8 mouse cellular contexts compared by ENCODE assay signal in the genomic region with DNA sequence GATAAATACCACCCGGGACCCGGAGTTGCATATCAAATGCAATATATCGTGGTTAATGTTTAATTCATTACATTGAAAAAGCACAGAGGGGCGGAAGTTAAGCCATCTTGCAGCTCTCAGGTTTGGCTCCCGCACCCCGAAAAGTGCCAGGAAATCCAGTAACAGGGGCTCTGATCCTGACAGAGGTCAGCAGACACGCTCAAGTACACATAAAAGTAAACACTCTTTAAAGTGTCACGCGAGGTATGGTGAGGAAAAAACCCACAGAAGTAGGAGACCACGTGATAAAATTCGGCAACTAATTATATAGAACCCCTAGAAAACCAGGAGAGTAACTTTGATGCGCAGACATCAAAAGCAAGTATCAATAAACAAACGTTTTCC. TPM values are rescaled to one million over a fixed set of nuclear protein-coding genes. Genes with fewer than 3 reads are reported as not detected.
DNase-seq lines count a peak whose midpoint lies in the region; ATAC-seq and TF ChIP-seq lines count a peak whose summit lies in the region.

No protein-coding gene starts in this region.

- WGBS in heart, embryonic 11.5 days (ENCODE audit: insufficient replicate concordance), result 4% methylated on average over 13 of the region's 13 CpGs
- WGBS in hindbrain, embryonic 10.5 days, result 5% methylated on average over 13 of the region's 13 CpGs
- WGBS in lung, postnatal 0 days, result 2% methylated on average over 13 of the region's 13 CpGs

- peaks cover 10% of the 10 kb centered on the region; the same call in 1 of the 2 replicates for H3K4me1 ChIP-seq in heart, embryonic 11.5 days (ENCODE audit: control insufficient read depth, insufficient read depth, low read length)
- H3K4me1 ChIP-seq in E14TG2a.4 (replicated peaks; ENCODE audit: low read depth, low read length), result peaks cover 24% of the 10 kb centered on the region
- H3K4me1 ChIP-seq in hindbrain, embryonic 10.5 days (replicated peaks), result peaks cover 28% of the 10 kb centered on the region
- H3K4me1 ChIP-seq in lung, postnatal 0 days (ENCODE audit: insufficient read depth, low read depth, low read length), result no peaks in the 10 kb centered on the region

- TF ChIP-seq EP300 in lung, postnatal 0 days (IDR thresholded peaks at IDR 0.05), result peak; percentile 43; the same call in 1 of the 2 replicates

- H3K4me3 ChIP-seq in heart, embryonic 11.5 days (ENCODE audit: low read depth, low read length), result peak overlapping the region; percentile 86
- H3K4me3 ChIP-seq in E14TG2a.4 (replicated peaks; ENCODE audit: low read length), result peak overlapping the region; percentile 91
- peak overlapping the region; percentile 74 for H3K4me3 ChIP-seq in hindbrain, embryonic 10.5 days
- H3K4me3 ChIP-seq in lung, postnatal 0 days (ENCODE audit: low read depth, low read length), result peak overlapping the region; percentile 55

- peak overlapping the region; percentile 94 for H3K27ac ChIP-seq in heart, embryonic 11.5 days (ENCODE audit: low read depth, low read length)
- peak overlapping the region; percentile 92 for H3K27ac ChIP-seq in hindbrain, embryonic 10.5 days
- peak overlapping the region; percentile 92 for H3K27ac ChIP-seq in lung, postnatal 0 days (ENCODE audit: low read length)

- H3K27me3 ChIP-seq in heart, embryonic 11.5 days (ENCODE audit: control insufficient read depth, insufficient read depth, low read length), result no peaks in the 10 kb centered on the region
- H3K27me3 ChIP-seq in E14TG2a.4 (ENCODE audit: insufficient read depth, low read length), result no peaks in the 10 kb centered on the region
- no peaks in the 10 kb centered on the region for H3K27me3 ChIP-seq in hindbrain, embryonic 10.5 days (ENCODE audit: insufficient read depth, poor library complexity, severe bottlenecking)
- H3K27me3 ChIP-seq in lung, postnatal 0 days (replicated peaks; ENCODE audit: insufficient read depth, low read length), result no peaks in the 10 kb centered on the region

- peak overlapping the region; percentile 76 for H3K4me2 ChIP-seq in heart, embryonic 11.5 days
- peak overlapping the region; percentile 69 for H3K4me2 ChIP-seq in lung, postnatal 0 days (replicated peaks; ENCODE audit: low read depth, low read length)

- peaks cover 20% of the 10 kb centered on the region for H3K36me3 ChIP-seq in heart, embryonic 11.5 days (ENCODE audit: control insufficient read depth, insufficient read depth, low read length)
- peaks cover 57% of the 10 kb centered on the region for H3K36me3 ChIP-seq in E14TG2a.4 (ENCODE audit: insufficient read depth, low read length)
- H3K36me3 ChIP-seq in hindbrain, embryonic 10.5 days, result peaks cover 71% of the 10 kb centered on the region
- peaks cover 10% of the 10 kb centered on the region; the same call in 1 of the 2 replicates for H3K36me3 ChIP-seq in lung, postnatal 0 days (ENCODE audit: insufficient read depth, low read length)

- H3K9me3 ChIP-seq in heart, embryonic 11.5 days (replicated peaks; ENCODE audit: control insufficient read depth, low read length), result no peaks in the 10 kb centered on the region
- H3K9me3 ChIP-seq in E14TG2a.4 (ENCODE audit: low read length), result no peaks in the 10 kb centered on the region
- H3K9me3 ChIP-seq in hindbrain, embryonic 10.5 days, result no peaks in the 10 kb centered on the region
- H3K9me3 ChIP-seq in lung, postnatal 0 days (ENCODE audit: low read length), result no peaks in the 10 kb centered on the region

- peak overlapping the region; percentile 89 for H3K9ac ChIP-seq in heart, embryonic 11.5 days (ENCODE audit: low read depth, low read length)
- H3K9ac ChIP-seq in lung, postnatal 0 days (replicated peaks; ENCODE audit: low read depth), result no peak overlapping the region; the same call in 1 of the 2 replicates

- DNase-seq in heart, adult 11 months, result no peak
- DNase-seq in hindbrain, embryonic 10.5 days (ENCODE audit: low spot score), result no peak
- no peak for DNase-seq in lung, postnatal 0 days (ENCODE audit: low spot score)
- no peak for DNase-seq in ovary, postnatal 14 days (ENCODE audit: low spot score)
- DNase-seq in spleen, postnatal 14 days (ENCODE audit: low spot score in 2 of 2), result no peak
- DNase-seq in frontal cortex, postnatal 25 days (ENCODE audit: low spot score in 2 of 2), result no peak

- no peak for ATAC-seq in heart, embryonic 11.5 days (replicated peaks; ENCODE audit: insufficient number of reproducible peaks, low FRiP score, low TSS enrichment)
- ATAC-seq in lung, postnatal 0 days, result peak; percentile 8

- TF ChIP-seq CTCF in E14TG2a.4 (conservative IDR thresholded peaks at IDR 0.05; ENCODE audit: low read length), result no peak
- TF ChIP-seq CTCF in lung, postnatal 0 days (IDR thresholded peaks at IDR 0.05), result no peak

RNA-seq across cellular contexts. Expression of gene Rplp1, which starts 0.6 kb away (rescaled TPM):
- 963 and 1,096 TPM in 2 replicates for polyA plus RNA-seq in heart, embryonic 11.5 days (2014; fragmentation: Nextera tagmentation; extraction: Ambion mirVana)
- polyA plus RNA-seq in hindbrain, embryonic 10.5 days (2016; fragmentation: Nextera tagmentation; extraction: Ambion mirVana), result 1,078 and 1,182 TPM in 2 replicates
- polyA plus RNA-seq in lung, postnatal 0 days (2015; fragmentation: Nextera tagmentation; extraction: Ambion mirVana), result 997 and 1,182 TPM in 2 replicates

RNA-seq across cellular contexts. Expression of gene Kif23, which starts 31.7 kb away (rescaled TPM):
- 92.5 and 103 TPM in 2 replicates for polyA plus RNA-seq in heart, embryonic 11.5 days (2014; fragmentation: Nextera tagmentation; extraction: Ambion mirVana)
- polyA plus RNA-seq in hindbrain, embryonic 10.5 days (2016; fragmentation: Nextera tagmentation; extraction: Ambion mirVana), result 75.7 and 110 TPM in 2 replicates
- 7.7 and 11.0 TPM in 2 replicates for polyA plus RNA-seq in lung, postnatal 0 days (2015; fragmentation: Nextera tagmentation; extraction: Ambion mirVana)
